Mouse (Mus musculus): Measurements from ENCODE around the gene Pxdc1. TPM values are rescaled to one million over a fixed set of nuclear protein-coding genes. Genes with fewer than 3 reads are reported as not detected.

Pxdc1 gene
- total and polyA plus RNA-seq, 3 experiments = 0.11 TPM; not detected in 2

- Histone ChIP-seq H3K36me3 (replicated peaks) (no peaks in the 10 kb centered on the region), H3K4me3 (ENCODE audit: low read depth, low read length) (no peak overlapping the region), H3K4me1 (ENCODE audit: insufficient read depth, low read depth, low read length) (no peaks in the 10 kb centered on the region), H3K27me3 (ENCODE audit: insufficient read depth, low read length) (peaks cover 8% of the 10 kb centered on the region; the same call in 1 of the 2 replicates), H3K9me3 (replicated peaks) (no peaks in the 10 kb centered on the region)
- ATAC-seq (ENCODE audit: extremely low read depth, insufficient number of reproducible peaks, low FRiP score, poor library complexity, severe bottlenecking) (no peak), DNase-seq (ENCODE audit: low spot score) (no peak)
- no peak for TF ChIP-seq POLR2AphosphoS5 (IDR thresholded peaks at IDR 0.05; ENCODE audit: insufficient replicate concordance, low read depth, low read length)
- TF ChIP-seq GATA1 (IDR thresholded peaks at IDR 0.05; ENCODE audit: borderline replicate concordance, low read length) = no peak
- no peak for TF ChIP-seq TAL1 (conservative IDR thresholded peaks at IDR 0.05; ENCODE audit: low read depth, low read length)
- TF ChIP-seq GATA2 (IDR thresholded peaks at IDR 0.05; ENCODE audit: borderline replicate concordance, low read depth, low read length) = no peak
- TF ChIP-seq CTCF (IDR thresholded peaks at IDR 0.05; ENCODE audit: low read depth, low read length) = no peak
These were observed 16.9 kb upstream of the Pxdc1 start for GRCm38 (mm10) chr13:34669919-34670865.

DNA sequence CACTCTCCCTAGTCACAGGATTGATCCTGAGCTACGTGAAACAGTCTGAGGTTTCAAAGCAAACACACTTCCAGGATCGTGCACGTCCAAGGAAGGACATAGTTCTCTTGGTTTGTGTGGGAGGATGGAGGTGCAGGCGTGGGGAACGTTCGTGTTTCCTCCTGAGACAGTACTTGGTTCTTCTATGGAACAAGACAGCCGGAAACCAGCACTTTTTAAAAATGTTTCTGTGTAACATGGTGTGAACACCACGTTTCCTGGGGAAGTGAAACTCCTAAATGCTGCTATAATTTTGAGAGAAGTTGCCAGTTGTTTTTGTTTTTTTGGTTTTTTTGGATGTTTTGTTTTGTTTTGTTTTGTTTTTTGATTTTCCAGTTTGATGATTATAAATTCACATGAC is 13.9 kb upstream of the Pxdc1 start:
- H3K27me3 ChIP-seq (ENCODE audit: insufficient read depth, low read length) = peaks cover 12% of the 10 kb centered on the region
- ATAC-seq (ENCODE audit: extremely low read depth, insufficient number of reproducible peaks, low FRiP score, poor library complexity, severe bottlenecking) (no peak), DNase-seq (ENCODE audit: low spot score) (no peak)
- no peak overlapping the region for H3K4me3 ChIP-seq (ENCODE audit: low read depth, low read length)
- no peaks in the 10 kb centered on the region for H3K4me1 ChIP-seq (ENCODE audit: insufficient read depth, low read depth, low read length)
- H3K36me3 ChIP-seq (replicated peaks) = no peaks in the 10 kb centered on the region
- TF ChIP-seq GATA2 (IDR thresholded peaks at IDR 0.05; ENCODE audit: borderline replicate concordance, low read depth, low read length) (no peak), GATA1 (IDR thresholded peaks at IDR 0.05; ENCODE audit: borderline replicate concordance, low read length) (no peak), CTCF (IDR thresholded peaks at IDR 0.05; ENCODE audit: low read depth, low read length) (no peak), POLR2AphosphoS5 (IDR thresholded peaks at IDR 0.05; ENCODE audit: insufficient replicate concordance, low read depth, low read length) (no peak)
- H3K9me3 ChIP-seq (replicated peaks) = no peaks in the 10 kb centered on the region

DNA sequence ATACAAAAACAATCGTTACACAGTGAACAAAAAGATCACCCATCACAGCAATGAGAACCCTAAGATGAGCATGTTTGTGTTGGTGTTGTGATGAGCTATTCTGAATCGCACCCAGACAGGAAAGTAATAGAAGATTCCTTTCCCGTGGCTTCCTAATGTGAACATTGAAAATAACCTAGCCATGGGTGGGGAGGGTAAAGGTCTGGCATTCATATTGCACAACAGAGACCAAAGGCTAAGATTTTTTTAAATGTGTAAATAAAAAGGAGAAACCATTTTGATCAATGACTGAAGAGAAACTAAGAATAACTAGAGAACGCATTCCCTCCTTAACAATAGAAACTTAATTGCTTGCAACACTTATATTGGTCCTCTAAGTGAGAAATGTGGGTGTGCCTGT is 11.8 kb upstream of the Pxdc1 start:
- H3K36me3 ChIP-seq (replicated peaks) = no peaks in the 10 kb centered on the region
- no peak for ATAC-seq (ENCODE audit: extremely low read depth, insufficient number of reproducible peaks, low FRiP score, poor library complexity, severe bottlenecking)
- no peak for TF ChIP-seq TAL1 (conservative IDR thresholded peaks at IDR 0.05; ENCODE audit: low read depth, low read length)
- TF ChIP-seq GATA1 (IDR thresholded peaks at IDR 0.05; ENCODE audit: borderline replicate concordance, low read length) = no peak
- TF ChIP-seq GATA2 (IDR thresholded peaks at IDR 0.05; ENCODE audit: borderline replicate concordance, low read depth, low read length) = no peak
- TF ChIP-seq CTCF (IDR thresholded peaks at IDR 0.05; ENCODE audit: low read depth, low read length) = no peak
- no peak for TF ChIP-seq POLR2AphosphoS5 (IDR thresholded peaks at IDR 0.05; ENCODE audit: insufficient replicate concordance, low read depth, low read length)
- DNase-seq (ENCODE audit: low spot score) = no peak
- no peaks in the 10 kb centered on the region for H3K4me1 ChIP-seq (ENCODE audit: insufficient read depth, low read depth, low read length)
- H3K4me3 ChIP-seq (ENCODE audit: low read depth, low read length) = no peak overlapping the region
- H3K9me3 ChIP-seq (replicated peaks) = no peaks in the 10 kb centered on the region
- peaks cover 11% of the 10 kb centered on the region for H3K27me3 ChIP-seq (ENCODE audit: insufficient read depth, low read length)

- Histone ChIP-seq H3K4me1 (ENCODE audit: insufficient read depth, low read depth, low read length) (no peaks in the 10 kb centered on the region), H3K9me3 (replicated peaks) (no peaks in the 10 kb centered on the region), H3K36me3 (replicated peaks) (no peaks in the 10 kb centered on the region), H3K27me3 (ENCODE audit: insufficient read depth, low read length) (peaks cover 13% of the 10 kb centered on the region), H3K4me3 (ENCODE audit: low read depth, low read length) (no peak overlapping the region)
- ATAC-seq (ENCODE audit: extremely low read depth, insufficient number of reproducible peaks, low FRiP score, poor library complexity, severe bottlenecking) (no peak), DNase-seq (ENCODE audit: low spot score) (no peak)
- TF ChIP-seq GATA1 (IDR thresholded peaks at IDR 0.05; ENCODE audit: borderline replicate concordance, low read length) (no peak), GATA2 (IDR thresholded peaks at IDR 0.05; ENCODE audit: borderline replicate concordance, low read depth, low read length) (no peak), TAL1 (conservative IDR thresholded peaks at IDR 0.05; ENCODE audit: low read depth, low read length) (no peak), POLR2AphosphoS5 (IDR thresholded peaks at IDR 0.05; ENCODE audit: insufficient replicate concordance, low read depth, low read length) (no peak), CTCF (IDR thresholded peaks at IDR 0.05; ENCODE audit: low read depth, low read length) (no peak)
These were observed 10.5 kb upstream of the Pxdc1 start for GRCm38 (mm10) chr13:34663762-34664161.

DNA sequence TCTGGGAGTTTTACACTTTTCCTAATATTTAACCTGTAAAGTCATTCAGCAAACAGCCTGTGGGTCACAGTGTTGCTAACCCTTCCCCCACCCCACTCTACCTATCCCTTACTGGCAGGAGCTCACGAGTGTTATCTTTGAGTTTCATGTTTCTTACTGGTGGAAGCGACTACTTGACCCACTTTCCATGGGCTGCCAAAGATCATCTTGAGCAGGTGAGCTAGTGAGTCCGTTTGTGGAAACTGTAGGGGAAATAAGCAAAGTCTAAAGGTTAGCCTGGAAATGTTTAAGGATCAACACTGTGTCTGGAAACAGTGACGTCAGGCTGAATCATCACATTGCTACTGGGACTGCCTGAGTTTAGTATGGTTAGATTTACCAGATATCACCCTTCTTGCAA is 6.2 kb upstream of the Pxdc1 start:
- no peaks in the 10 kb centered on the region for H3K36me3 ChIP-seq (replicated peaks)
- H3K4me3 ChIP-seq (ENCODE audit: low read depth, low read length) = no peak overlapping the region
- no peaks in the 10 kb centered on the region for H3K4me1 ChIP-seq (ENCODE audit: insufficient read depth, low read depth, low read length)
- ATAC-seq (ENCODE audit: extremely low read depth, insufficient number of reproducible peaks, low FRiP score, poor library complexity, severe bottlenecking) (no peak), DNase-seq (ENCODE audit: low spot score) (no peak)
- no peaks in the 10 kb centered on the region for H3K9me3 ChIP-seq (replicated peaks)
- peaks cover 8% of the 10 kb centered on the region for H3K27me3 ChIP-seq (ENCODE audit: insufficient read depth, low read length)
- TF ChIP-seq GATA2 (IDR thresholded peaks at IDR 0.05; ENCODE audit: borderline replicate concordance, low read depth, low read length) = no peak
- TF ChIP-seq TAL1 (conservative IDR thresholded peaks at IDR 0.05; ENCODE audit: low read depth, low read length) = no peak
- TF ChIP-seq GATA1 (IDR thresholded peaks at IDR 0.05; ENCODE audit: borderline replicate concordance, low read length) = no peak

DNA sequence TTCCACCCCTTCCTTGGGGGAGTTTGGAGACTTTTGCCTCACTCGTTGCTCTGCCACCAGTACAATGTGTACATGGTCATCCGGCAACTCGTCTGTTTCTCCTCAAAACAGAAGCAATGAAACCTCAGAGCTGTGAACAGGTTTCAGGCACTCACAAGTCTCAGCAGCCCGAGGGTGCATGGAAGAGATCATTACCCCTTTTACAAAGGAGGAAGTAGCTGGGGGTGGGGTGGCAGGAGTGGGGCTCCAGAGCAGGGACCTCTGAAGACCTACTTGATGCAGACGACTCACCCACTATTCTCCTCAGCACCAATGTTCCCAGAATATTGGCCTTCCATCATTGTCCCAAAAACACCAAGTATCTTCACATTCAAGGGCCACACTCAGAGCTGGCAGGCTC is 3.1 kb upstream of the Pxdc1 start:
- Histone ChIP-seq H3K4me3 (ENCODE audit: low read depth, low read length) (no peak overlapping the region), H3K36me3 (replicated peaks) (no peaks in the 10 kb centered on the region), H3K4me1 (ENCODE audit: insufficient read depth, low read depth, low read length) (no peaks in the 10 kb centered on the region), H3K27me3 (ENCODE audit: insufficient read depth, low read length) (peaks cover 9% of the 10 kb centered on the region; the same call in 1 of the 2 replicates), H3K9me3 (replicated peaks) (peaks cover 18% of the 10 kb centered on the region)
- DNase-seq (ENCODE audit: low spot score) = no peak
- ATAC-seq (ENCODE audit: extremely low read depth, insufficient number of reproducible peaks, low FRiP score, poor library complexity, severe bottlenecking) = no peak
- TF ChIP-seq POLR2AphosphoS5 (IDR thresholded peaks at IDR 0.05; ENCODE audit: insufficient replicate concordance, low read depth, low read length) = no peak
- no peak for TF ChIP-seq TAL1 (conservative IDR thresholded peaks at IDR 0.05; ENCODE audit: low read depth, low read length)
- TF ChIP-seq GATA1 (IDR thresholded peaks at IDR 0.05; ENCODE audit: borderline replicate concordance, low read length) = no peak
- TF ChIP-seq GATA2 (IDR thresholded peaks at IDR 0.05; ENCODE audit: borderline replicate concordance, low read depth, low read length) = no peak
- TF ChIP-seq CTCF (IDR thresholded peaks at IDR 0.05; ENCODE audit: low read depth, low read length) = no peak
